ENCODE assay signal across 9 mouse cellular contexts in genomic region chr11:84042808-84043762, GRCm38 (mm10). TPM values are rescaled to one million over a fixed set of nuclear protein-coding genes. Genes with fewer than 3 reads are reported as not detected.
DNase-seq lines count a peak whose midpoint lies in the region; ATAC-seq and TF ChIP-seq lines count a peak whose summit lies in the region.
"Had no signal": no experiment of that assay in that cellular context is flagged by ENCODE, and none has a peak within 500 bp of the region (broad histone marks: within the 10 kb centered on the region; RNA-seq: fewer than 3 reads in every experiment).

No protein-coding gene starts in this region.

- H3K4me2 ChIP-seq in lung, embryonic 16.5 days (ENCODE audit: low read depth, low read length): no peak overlapping the region
- H3K4me2 ChIP-seq in hindbrain, embryonic 14.5 days (replicated peaks): 0 out of 2 replicates have a peak overlapping the region, but pooled peaks have one; percentile 0
- H3K4me2 ChIP-seq in midbrain, embryonic 11.5 days: peak overlapping the region; percentile 6; the same call in 1 of the 2 replicates
- no peak overlapping the region for H3K4me2 ChIP-seq in liver, postnatal 0 days (ENCODE audit: low read depth, low read length)

- H3K4me1 ChIP-seq in lung, embryonic 16.5 days (replicated peaks; ENCODE audit: control insufficient read depth, insufficient read depth, low read length): peaks cover 3% of the 10 kb centered on the region; the same call in 1 of the 2 replicates
- peaks cover 28% of the 10 kb centered on the region for H3K4me1 ChIP-seq in hindbrain, embryonic 14.5 days (replicated peaks; ENCODE audit: control insufficient read depth, insufficient read depth, low read length)
- H3K4me1 ChIP-seq in midbrain, embryonic 11.5 days (ENCODE audit: control insufficient read depth, insufficient read depth, low read length): peaks cover 23% of the 10 kb centered on the region
- H3K4me1 ChIP-seq in liver, postnatal 0 days (ENCODE audit: insufficient read depth): no peaks in the 10 kb centered on the region
- peaks cover 27% of the 10 kb centered on the region for H3K4me1 ChIP-seq in heart, embryonic 10.5 days

- no peak for DNase-seq in lung, postnatal 10 days
- peak; percentile 89 for DNase-seq in embryo, embryonic 11 days
- peak; percentile 78 for DNase-seq in hindbrain, embryonic 14.5 days (ENCODE audit: low spot score)
- DNase-seq in midbrain, embryonic 11.5 days (ENCODE audit: low spot score, missing footprints): peak; percentile 98
- no peak for DNase-seq in liver, postnatal 0 days
- no peak for DNase-seq in urinary bladder, adult 2 months (ENCODE audit: low spot score)
- DNase-seq in heart, embryonic 10.5 days (ENCODE audit: low spot score): no peak

- H3K36me3 ChIP-seq in lung, embryonic 16.5 days (ENCODE audit: control insufficient read depth, insufficient read depth, low read length): no peaks in the 10 kb centered on the region; the same call in 1 of the 2 replicates
- H3K36me3 ChIP-seq in hindbrain, embryonic 14.5 days (replicated peaks; ENCODE audit: control insufficient read depth, insufficient read depth): peaks cover 38% of the 10 kb centered on the region
- 0 out of 2 replicates have a peak, but pooled peaks cover 4% of the 10 kb centered on the region for H3K36me3 ChIP-seq in midbrain, embryonic 11.5 days (ENCODE audit: control insufficient read depth, insufficient read depth, low read length)
- H3K36me3 ChIP-seq in liver, postnatal 0 days (replicated peaks; ENCODE audit: insufficient read depth, low read length): peaks cover 31% of the 10 kb centered on the region
- peaks cover 21% of the 10 kb centered on the region for H3K36me3 ChIP-seq in heart, embryonic 10.5 days

- TF ChIP-seq CTCF in liver, postnatal 0 days (IDR thresholded peaks at IDR 0.05; ENCODE audit: low read depth): no peak

- no peaks in the 10 kb centered on the region for H3K9me3 ChIP-seq in lung, embryonic 16.5 days (ENCODE audit: control insufficient read depth, low read length)
- no peaks in the 10 kb centered on the region for H3K9me3 ChIP-seq in hindbrain, embryonic 14.5 days (ENCODE audit: control insufficient read depth, low read length)
- no peaks in the 10 kb centered on the region for H3K9me3 ChIP-seq in midbrain, embryonic 11.5 days (ENCODE audit: control insufficient read depth, low read length)
- no peaks in the 10 kb centered on the region for H3K9me3 ChIP-seq in liver, postnatal 0 days (ENCODE audit: low read length)
- no peaks in the 10 kb centered on the region for H3K9me3 ChIP-seq in heart, embryonic 10.5 days

- H3K4me3 ChIP-seq in lung, embryonic 16.5 days (ENCODE audit: low read length): no peak overlapping the region
- H3K4me3 ChIP-seq in hindbrain, embryonic 14.5 days (replicated peaks; ENCODE audit: low read length): no peak overlapping the region
- no peak overlapping the region for H3K4me3 ChIP-seq in midbrain, embryonic 11.5 days (ENCODE audit: low read depth, low read length)
- no peak overlapping the region for H3K4me3 ChIP-seq in liver, postnatal 0 days (ENCODE audit: low read depth, low read length)
- no peak overlapping the region for H3K4me3 ChIP-seq in heart, embryonic 10.5 days

- H3K27ac ChIP-seq in lung, embryonic 16.5 days (ENCODE audit: low read length): no peak overlapping the region
- H3K27ac ChIP-seq in hindbrain, embryonic 14.5 days: peak overlapping the region; percentile 86
- peak overlapping the region; percentile 52 for H3K27ac ChIP-seq in midbrain, embryonic 11.5 days (ENCODE audit: low read depth, low read length)
- no peak overlapping the region for H3K27ac ChIP-seq in liver, postnatal 0 days (ENCODE audit: low read depth)
- H3K27ac ChIP-seq in heart, embryonic 10.5 days: no peak overlapping the region
- H3K27ac ChIP-seq: liver, embryonic 14.5 days had no signal

- H3K9ac ChIP-seq in lung, embryonic 16.5 days (ENCODE audit: low read length): no peak overlapping the region
- peak overlapping the region; percentile 25; the same call in 1 of the 2 replicates for H3K9ac ChIP-seq in hindbrain, embryonic 14.5 days
- H3K9ac ChIP-seq in midbrain, embryonic 11.5 days (ENCODE audit: low read length): no peak overlapping the region; the same call in 1 of the 2 replicates
- no peak overlapping the region for H3K9ac ChIP-seq in liver, postnatal 0 days (replicated peaks)
- H3K9ac ChIP-seq: liver, embryonic 14.5 days had no signal

- H3K27me3 ChIP-seq in lung, embryonic 16.5 days (ENCODE audit: control insufficient read depth, insufficient read depth, low read depth, low read length): no peaks in the 10 kb centered on the region
- H3K27me3 ChIP-seq in hindbrain, embryonic 14.5 days (ENCODE audit: control insufficient read depth, insufficient read depth, low read length): no peaks in the 10 kb centered on the region
- H3K27me3 ChIP-seq in midbrain, embryonic 11.5 days (ENCODE audit: control insufficient read depth, insufficient read depth, low read length): peaks cover 2% of the 10 kb centered on the region; the same call in 1 of the 2 replicates
- no peaks in the 10 kb centered on the region for H3K27me3 ChIP-seq in liver, postnatal 0 days (ENCODE audit: insufficient read depth, low read length)
- no peaks in the 10 kb centered on the region for H3K27me3 ChIP-seq in heart, embryonic 10.5 days (ENCODE audit: insufficient read depth, poor library complexity, severe bottlenecking)

- WGBS in lung, embryonic 16.5 days: 55% methylated on average over 14 of the region's 14 CpGs
- 13% methylated on average over 14 of the region's 14 CpGs for WGBS in hindbrain, embryonic 14.5 days
- 29% methylated on average over 14 of the region's 14 CpGs for WGBS in midbrain, embryonic 11.5 days
- WGBS in liver, postnatal 0 days (ENCODE audit: insufficient replicate concordance): 80% methylated on average over 14 of the region's 14 CpGs
- 77% methylated on average over 14 of the region's 14 CpGs for WGBS in heart, embryonic 10.5 days

- TF ChIP-seq EP300 in liver, postnatal 0 days (IDR thresholded peaks at IDR 0.05; ENCODE audit: low read depth): no peak

- ATAC-seq in lung, embryonic 16.5 days (ENCODE audit: low read depth): peak; percentile 48; the same call in 1 of the 2 replicates
- ATAC-seq in hindbrain, embryonic 14.5 days (ENCODE audit: low FRiP score): peak; percentile 85
- peak; percentile 92 for ATAC-seq in midbrain, embryonic 11.5 days (ENCODE audit: low FRiP score)
- no peak for ATAC-seq in liver, postnatal 0 days

RNA-seq across cellular contexts. Expression of gene Dusp14, which starts 26.0 kb away (rescaled TPM):
- 26.1 and 29.8 TPM in 2 replicates for polyA plus RNA-seq in lung, embryonic 16.5 days (2015; fragmentation: Nextera tagmentation; extraction: Ambion mirVana)
- 11.3 and 13.7 TPM in 2 replicates for polyA plus RNA-seq in hindbrain, embryonic 14.5 days (2014; fragmentation: Nextera tagmentation; extraction: Ambion mirVana)
- polyA plus RNA-seq in midbrain, embryonic 11.5 days (2014; fragmentation: Nextera tagmentation; extraction: Ambion mirVana): 7.2 and 8.8 TPM in 2 replicates
- polyA plus RNA-seq in liver, postnatal 0 days (2015; fragmentation: Nextera tagmentation; extraction: Ambion mirVana): 1.7 and 1.8 TPM in 2 replicates
- polyA plus RNA-seq in urinary bladder, adult 2 months (2012; rRNA removed): 9.1 and 11.7 TPM in 2 replicates
- polyA plus RNA-seq in heart, embryonic 10.5 days (2016; fragmentation: Nextera tagmentation; extraction: Ambion mirVana): 6.0 and 6.9 TPM in 2 replicates

Comparison
In these comparisons a context has a peak if more than half of its experiments do, and no peak if none do; other contexts are left out.
1. H3K27ac ChIP-seq: peak in hindbrain, embryonic 14.5 days (single experiment) and midbrain, embryonic 11.5 days (single experiment); none in lung, embryonic 16.5 days (single experiment), liver, postnatal 0 days (single experiment) and heart, embryonic 10.5 days (single experiment).
2. H3K4me2 ChIP-seq: peak in hindbrain, embryonic 14.5 days (single experiment) and midbrain, embryonic 11.5 days (single experiment); none in lung, embryonic 16.5 days (single experiment) and liver, postnatal 0 days (single experiment).
3. DNase-seq: peak in embryo, embryonic 11 days (single experiment), hindbrain, embryonic 14.5 days (single experiment) and midbrain, embryonic 11.5 days (single experiment); none in lung, postnatal 10 days (single experiment), liver, postnatal 0 days (single experiment), urinary bladder, adult 2 months (single experiment) and heart, embryonic 10.5 days (single experiment).